Mouse (Mus musculus) thymus, adult 18-20 months (tissue): ENCODE data around the gene Disc1.
A peak's percentile ranks its signal among the peaks of the same experiment; 100 is the strongest.

Experiments
- DNase-seq, 2 experiments: peaks; one replicate each; pipeline ENCODE4 v3.0.0; 2022; ENCODE audit warnings: mixed read lengths in 2 of 2

Gene Disc1

DNA sequence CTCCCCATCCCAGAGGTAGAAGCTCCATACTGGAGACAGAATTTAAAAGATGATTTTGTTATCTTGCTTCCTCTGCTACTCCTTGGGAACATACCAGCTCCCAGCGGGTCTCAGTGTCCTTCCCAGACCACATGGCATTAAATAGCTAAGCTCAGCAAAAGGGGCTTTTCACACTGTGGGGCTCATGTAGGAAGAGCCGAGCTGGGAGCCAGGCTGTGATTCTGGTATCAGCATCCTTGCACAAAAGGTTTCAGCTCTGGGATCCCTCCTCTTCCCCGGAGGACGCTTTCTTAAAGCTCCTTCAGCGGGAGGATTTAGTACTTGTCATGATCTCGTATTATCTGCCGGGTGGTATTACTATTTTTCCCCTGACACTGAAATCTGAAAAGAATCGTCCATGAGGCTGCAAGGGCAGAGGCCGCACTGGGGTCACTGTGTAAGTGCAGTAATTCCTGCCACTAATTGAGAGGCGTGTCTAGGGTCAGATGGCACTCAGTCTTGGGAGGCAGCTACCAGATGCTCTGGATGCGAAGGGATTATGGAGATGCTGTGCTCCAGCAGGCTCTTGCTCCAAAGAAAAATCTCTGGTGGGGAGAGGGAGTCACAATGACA is 223.2 kb downstream of the Disc1 start:
- DNase-seq: no peak

DNA sequence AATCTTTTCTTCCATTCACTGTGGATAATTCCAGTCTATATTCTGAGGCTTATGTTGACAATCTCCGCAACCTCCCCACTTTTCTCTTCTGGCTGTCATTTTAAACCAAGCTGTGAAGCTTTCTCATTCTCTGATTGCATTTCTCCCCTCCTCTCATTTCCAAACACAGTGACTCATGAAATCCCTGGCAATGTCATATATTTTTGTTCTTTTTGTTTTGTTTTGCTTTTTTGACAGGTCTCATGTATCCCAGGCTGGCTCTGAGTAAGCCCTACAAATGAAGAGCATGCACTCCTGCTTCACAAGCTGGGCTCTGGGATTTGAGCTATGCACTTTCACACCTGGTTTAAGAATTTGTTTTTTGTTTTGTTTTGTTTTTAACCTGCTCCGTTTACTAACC is 225.2 kb downstream of the Disc1 start:
- no peak for DNase-seq

DNA sequence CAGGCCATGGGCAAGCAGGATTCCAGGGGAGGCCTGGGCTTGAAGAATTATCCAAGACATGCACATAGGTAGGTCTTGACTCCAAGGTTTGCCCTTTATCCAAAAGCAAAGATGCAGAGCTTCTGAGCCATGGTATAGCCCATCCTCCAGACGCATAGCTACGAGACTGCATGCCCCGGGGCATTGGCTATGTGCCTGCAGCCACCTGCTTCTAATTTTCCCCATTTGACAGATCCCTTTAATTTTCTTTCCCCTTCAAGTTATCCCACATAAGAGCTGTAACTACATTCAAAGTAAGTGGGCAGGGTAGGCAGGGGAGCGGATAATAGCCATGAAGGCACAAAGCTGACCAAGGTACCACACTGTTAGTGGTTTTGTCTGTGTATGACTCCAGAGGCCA is 225.9 kb downstream of the Disc1 start:
- DNase-seq: no peak

DNA sequence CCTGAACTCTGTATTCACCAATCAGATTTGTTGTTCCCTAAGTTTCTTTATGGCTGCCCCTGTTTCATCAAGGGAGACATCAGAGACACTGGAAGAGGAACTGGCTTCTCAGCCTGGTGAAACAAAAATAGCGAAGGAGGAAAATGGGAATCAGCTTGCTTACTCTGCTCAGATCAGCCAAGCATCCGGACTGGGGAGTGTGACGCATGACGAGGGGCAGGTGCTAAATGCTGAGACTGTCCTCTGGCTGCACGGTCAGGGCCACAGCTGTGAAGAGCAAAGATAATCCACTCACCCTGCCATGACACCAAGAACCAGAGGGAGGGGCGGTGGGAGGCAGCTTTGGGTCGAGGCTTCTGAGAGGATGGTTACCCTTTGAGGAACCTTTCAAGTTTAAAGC is 228.5 kb downstream of the Disc1 start:
- DNase-seq: no peak

DNA sequence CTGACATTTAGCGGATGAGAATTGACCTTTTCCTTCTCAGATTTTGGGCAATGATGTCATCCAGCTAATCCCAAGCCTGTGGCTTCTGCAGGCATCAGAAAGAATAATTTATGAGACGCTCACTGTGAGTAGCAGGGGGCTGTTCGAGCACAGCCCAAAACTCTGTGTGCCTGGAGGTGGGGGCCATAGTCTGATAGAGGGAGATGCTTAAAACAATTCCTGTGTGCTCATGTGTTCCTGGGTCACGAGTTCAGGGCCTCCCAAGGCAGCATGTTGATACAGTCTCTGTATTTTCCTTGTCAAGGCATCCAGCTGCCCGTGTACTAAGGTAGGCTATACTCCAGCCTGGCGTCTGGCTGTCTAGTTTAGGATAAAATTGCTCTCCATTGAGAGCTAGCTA is 229.5 kb downstream of the Disc1 start:
- no peak for DNase-seq

DNA sequence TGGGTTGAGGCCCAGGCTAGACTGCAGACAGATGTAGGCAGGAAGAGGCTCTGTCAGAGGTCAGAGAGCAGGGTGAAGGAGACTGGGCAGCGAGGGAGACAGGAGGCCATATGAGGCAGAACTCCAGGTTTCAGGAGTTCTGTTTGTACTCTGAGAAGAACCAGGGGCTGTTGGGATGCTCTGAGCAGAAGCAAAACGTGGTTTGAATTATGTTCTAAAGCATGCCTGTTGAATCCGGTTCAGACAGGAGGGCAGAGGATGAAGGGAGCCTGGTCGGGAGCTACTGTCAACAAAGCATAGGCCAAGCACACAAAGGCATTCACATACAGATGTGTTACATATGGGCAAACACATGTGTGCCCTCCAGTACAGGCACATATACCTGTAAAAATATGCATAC is 230.9 kb downstream of the Disc1 start:
- DNase-seq: no peak

DNA sequence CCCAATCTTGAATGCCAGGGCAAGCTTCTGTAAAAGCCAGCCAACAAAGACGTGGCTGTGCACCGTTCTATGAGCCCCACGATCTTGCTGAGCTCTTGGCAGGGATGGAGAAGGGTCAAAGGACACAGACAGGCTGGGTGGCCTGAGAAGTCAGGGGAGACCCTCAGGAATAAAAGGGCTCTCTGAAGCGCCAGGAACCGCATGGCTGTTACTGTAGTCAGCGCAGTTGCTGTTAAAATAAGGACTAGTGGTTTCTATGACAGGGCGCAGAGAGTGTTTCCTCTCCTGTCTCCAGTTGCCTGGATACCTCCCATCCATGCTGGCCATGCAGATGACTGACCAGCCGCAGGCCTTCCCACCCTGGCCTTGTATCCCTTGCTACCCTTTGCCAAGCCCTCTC is 231.4 kb downstream of the Disc1 start:
- no peak for DNase-seq

DNA sequence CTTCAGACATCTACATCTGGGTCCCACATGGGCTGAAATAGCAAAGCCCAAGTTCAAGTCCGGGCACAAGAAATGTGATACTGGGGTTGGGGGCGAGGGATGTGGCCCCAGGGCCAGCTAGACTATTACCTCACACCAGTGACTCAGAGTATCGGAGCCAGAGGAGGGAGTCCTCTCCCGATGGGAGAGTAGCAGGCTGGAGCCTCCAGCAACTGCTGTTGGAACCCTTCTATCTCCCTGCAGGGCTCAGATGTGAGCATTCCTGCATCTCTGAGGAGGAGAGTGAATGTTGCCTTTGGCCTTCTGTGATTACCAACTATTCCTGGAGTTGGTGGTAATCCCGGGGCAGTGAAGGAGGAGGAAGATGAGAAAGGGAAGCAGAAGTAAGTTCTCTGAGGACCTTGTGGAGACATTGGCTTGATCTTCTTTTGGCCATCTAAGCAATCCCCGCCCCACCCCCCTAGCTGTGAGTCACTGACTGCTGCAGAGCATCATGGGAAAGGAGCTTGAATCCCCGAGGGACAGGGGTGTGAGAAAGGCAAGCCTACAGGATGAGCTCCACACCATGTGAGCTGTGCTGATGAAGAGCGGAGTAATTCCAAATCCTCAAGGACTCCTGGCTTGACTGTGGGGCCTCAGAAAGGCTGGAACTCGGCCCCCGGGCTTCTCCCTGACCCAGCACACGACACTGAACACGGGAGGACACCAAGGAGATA is 232.1 kb downstream of the Disc1 start:
- no peak for DNase-seq

DNA sequence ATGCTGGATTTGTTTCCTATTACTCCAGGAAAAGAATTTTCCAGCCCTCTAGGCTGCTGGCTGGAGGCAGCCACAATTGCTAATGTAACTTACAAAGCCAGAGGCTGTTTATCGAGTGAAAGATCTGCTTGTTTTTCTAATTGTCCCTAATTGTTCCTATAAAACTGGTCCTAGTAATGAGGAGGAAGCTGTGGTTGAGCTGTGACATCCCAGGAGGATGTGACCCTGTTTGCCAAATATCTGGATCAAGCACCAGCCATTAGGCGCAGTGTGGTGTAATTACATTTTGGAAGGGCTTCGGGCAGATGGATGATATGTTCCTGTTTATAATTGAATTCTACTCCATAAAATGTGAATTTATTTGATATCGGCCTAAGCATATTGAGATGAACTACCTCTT is 233.3 kb downstream of the Disc1 start:
- no peak for DNase-seq

DNA sequence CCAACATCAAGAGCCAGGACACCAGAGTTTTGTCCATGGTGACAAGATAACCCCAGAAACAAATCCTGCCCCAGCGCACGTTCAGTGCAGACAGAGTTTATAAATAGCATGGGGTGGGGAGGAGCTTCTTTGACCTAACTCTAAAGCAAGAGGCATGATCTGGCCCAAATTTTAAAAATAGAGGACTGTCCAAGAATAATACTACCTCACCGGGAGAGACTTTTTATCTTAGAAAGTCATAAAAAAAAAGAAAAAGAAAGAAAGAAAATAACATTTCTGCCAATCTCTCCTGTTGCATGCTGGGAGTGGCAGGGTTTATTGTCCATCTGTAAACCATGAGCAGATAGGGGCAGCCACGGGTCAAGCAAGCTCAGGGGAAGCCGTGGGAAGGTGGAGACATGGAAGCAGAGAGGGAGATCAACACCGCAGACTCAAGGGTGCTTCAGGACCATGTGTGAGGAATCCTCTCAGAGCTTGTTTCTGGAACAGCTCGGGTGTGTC is 233.9 kb downstream of the Disc1 start:
- DNase-seq: no peak

DNA sequence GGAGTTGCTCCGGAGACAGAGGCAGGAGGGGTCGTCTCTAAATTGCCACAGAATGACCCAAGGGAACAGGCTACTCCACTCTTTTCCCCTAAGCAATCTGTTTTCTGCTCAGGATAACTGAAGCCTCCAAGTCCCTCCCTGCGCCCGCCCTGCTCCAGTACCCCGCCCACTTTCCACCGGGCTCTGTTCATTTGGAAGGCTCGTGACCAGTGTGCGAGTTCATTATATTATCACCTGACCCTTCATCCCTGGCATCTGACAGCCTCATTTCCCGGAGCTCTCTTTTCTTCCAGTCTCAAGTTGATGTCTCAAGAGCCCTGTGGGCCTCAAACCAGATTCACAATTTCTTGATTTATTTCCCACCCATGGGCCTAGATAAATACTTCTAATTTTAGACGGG is 237.5 kb downstream of the Disc1 start:
- no peak for DNase-seq

DNA sequence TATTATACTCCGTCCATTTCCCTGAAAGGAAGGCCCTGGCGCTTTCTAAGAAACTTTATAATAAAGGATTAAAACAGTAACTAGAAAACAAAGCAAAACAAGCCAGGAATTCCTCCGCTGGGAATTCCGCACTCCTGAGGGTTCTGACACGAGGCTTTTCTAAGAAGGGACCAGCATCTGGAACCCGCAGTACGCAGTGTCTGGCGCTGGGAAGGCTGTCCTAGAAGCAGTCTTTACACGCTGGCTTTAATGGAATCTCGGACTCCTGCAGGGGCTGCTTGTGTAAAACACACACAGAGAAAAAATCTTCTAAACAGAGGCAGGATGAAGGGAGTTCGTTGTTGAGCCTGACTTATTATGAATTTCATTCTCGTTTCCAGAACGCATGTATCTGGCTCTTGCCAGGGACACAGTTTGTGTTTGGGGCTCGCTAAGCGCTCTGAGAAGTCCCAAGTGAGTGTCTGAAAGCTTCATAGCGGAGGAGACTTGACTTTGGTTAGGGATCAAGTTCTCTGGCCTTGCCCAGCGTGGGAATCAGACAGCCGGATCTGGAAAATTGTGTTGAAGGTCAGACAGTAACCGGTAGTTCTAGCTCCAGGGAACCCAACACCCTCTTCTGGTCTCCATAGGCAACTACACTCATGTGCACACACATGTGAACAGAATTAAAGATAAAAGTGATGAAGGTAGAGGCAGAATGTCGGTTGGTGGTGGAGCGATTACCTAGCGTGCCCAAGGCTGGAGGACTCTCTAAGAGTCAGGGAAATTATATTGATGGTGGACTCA is 238.1 kb downstream of the Disc1 start:
- DNase-seq: no peak

DNA sequence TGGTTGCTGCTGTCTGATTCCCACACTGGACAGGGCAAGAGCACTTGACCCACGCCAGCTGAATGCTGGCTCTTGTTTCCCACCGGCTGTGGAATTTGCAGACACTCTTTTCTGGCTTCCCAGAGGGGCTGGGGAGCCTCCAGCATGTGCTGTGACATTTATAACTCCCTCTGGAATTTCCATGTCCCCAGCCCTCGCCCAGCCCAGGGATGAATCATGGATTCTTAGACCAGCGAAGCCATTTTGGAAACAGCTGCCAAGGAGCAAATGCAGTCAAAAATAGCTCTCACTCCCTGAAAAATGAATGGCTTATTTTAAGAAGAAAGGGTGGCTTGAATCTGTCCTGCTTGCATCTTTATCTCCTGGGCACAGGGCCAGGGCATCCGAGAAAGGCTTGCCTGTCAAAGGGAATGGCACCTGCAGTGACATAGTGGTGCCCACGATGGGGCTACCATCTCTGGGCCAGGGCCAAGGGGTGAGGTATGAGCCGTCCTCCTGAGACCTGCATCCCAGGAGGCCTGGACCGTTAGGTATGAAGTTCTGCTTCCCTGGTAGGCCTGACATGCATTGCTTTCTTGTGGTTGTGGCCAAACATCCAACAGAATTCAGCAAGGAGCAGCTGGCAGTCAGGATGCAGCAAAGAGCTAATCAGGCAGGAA is 239.1 kb downstream of the Disc1 start:
- DNase-seq: peak in 1 of 2 experiments; percentile 25

DNA sequence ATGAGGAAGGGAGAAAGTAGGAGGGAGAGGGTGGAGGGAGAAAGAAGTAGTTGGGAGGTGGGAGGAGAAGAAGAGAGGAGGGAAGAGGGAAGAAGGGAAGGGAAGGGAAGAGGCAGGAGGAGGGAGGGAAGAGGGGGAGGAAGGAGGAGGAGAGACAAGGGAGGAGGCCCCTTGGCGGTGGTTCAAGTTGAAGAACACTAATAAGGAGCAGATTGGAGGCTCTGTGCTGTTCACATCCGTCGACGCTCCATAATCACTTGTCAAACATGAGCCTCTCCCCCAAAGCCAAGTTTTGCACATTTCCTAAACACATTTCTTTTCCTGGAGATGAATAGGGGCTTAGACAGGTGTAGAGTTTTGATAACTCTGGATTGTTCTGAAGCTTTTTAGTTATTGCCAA is 245.3 kb downstream of the Disc1 start:
- no peak for DNase-seq

DNA sequence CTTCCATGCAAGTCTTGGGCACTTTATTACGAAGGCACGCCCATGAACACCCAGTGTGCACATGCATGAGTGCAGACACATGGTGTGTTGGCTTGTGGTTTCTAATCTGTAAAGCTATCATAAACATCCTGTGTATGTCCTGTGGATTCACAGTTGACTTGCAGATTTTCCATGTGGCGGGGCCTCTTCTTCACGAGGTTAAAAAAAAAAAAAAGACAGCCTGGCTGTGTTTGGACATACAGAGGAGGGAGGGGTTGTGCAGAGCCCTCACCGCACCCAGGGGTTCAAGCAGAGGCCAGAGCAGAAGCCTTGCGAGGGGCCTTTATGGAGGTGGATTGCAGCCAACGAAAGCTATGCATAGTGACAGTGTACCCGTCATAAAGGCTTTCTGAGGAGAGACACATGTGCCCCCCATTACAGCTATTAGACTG is 248.0 kb downstream of the Disc1 start:
- no peak for DNase-seq

DNA sequence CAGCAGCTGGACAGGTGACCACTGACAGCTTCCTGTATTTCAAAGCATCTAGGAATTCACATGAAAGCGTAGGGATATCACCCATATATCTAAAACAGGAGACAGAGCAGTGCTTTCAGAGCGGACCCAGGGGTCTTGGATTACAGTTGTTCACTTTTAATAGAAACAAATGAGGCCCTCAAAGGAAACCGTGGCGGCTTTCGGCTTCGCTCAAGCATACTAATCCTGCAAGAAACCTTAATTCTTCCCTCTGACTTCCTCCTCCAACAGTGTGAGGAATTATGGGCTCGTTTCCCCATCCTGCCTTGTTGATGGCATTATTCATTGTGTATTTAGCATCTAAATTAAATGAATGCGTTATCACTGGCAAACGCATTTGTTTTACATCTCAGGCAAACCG is 252.7 kb downstream of the Disc1 start:
- no peak for DNase-seq

DNA sequence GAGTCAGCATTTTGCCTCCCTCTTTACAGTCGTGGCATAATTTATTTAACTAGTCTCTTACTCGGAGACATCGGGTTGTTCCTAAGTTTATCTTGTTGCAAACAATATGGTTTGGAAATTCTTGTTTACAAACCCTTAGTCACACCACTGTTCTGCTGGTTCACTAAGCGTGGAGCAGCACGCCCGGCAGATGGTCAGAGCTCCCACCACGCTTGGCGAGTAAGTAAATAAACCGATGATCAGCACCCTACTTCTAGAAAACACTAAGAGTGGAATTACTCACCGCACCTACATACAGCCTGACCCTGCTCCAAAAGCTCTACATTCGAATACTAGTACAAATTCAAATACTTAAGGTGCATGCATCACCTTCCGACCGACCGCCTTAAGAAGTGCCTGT is 256.0 kb downstream of the Disc1 start:
- DNase-seq: no peak
